Mouse (Mus musculus) neutrophil, adult 5-6 weeks (primary cell): Measurements from ENCODE around the gene Noxred1. TPM values are rescaled to one million over a fixed set of nuclear protein-coding genes. Genes with fewer than 3 reads are reported as not detected.
"Not testable (repeated sequence)": the region's sequence is repeated elsewhere in the genome, so short reads cannot be mapped to it uniquely, and the experiment has no call there.

Source experiments
- ATAC-seq: fragments of 151-379, 151-347 bp; 2 replicates; pipeline ENCODE4 v1.8.0; 2017; ENCODE audit warnings: mild to moderate bottlenecking, moderate TSS enrichment; ENCODE audit not compliant: insufficient number of reproducible peaks, poor library complexity, low FRiP score, severe bottlenecking; ENCODE audit errors: extremely low read depth
- total RNA-seq: library from RNA; stranded (forward); fragments of 200-1000 nt; gene quantifications from 2 replicates; pipeline ENCODE4 v1.2.3, GENCODE M21; 2017

Noxred1 gene
- 16.8 and 20.3 TPM in 2 replicates for total RNA-seq

DNA sequence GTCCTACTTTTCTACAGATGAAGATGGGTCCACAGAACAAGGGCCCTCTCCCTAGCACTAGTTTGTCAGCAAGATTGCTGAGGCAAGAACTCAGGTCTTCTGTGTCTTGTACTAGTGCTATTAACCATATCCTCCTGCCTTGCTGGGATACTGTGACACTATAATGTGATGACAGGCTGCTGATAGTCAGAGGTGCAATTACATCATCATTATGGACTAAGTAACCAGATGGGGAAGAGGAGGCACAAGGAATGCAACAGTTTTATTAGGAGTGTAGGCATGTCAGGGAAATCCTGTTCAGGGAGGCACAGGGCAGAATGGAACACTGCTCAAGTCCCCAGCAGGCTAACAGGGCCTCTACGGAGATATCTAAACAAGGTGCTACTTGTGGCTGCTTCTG lies at the start of gene Noxred1:
Noxred1 (minus strand) TSS at position 101 of the 400 bp plus-strand sequence.
- ATAC-seq, result no peak

DNA sequence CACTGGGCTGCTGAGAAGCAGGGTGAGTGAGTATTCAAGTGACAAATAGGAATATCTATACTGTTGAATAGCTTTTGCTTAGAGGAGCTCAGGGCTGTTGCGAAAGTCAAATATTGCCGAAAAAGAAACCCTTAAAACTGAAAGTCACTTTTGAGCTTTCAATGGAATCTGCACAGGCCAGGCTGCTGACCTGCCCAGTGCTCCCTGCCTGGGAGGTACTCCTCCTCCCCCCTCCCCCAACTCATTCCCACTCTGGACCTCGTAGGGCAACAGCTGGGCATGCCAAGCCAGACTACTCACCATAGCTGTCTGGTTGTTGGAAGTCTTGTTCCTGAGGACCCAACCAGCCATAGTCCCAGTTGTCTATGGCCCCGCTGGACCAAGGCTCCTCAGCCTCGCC lies 46.2 kb upstream of the Noxred1 start:
- no peak for ATAC-seq

DNA sequence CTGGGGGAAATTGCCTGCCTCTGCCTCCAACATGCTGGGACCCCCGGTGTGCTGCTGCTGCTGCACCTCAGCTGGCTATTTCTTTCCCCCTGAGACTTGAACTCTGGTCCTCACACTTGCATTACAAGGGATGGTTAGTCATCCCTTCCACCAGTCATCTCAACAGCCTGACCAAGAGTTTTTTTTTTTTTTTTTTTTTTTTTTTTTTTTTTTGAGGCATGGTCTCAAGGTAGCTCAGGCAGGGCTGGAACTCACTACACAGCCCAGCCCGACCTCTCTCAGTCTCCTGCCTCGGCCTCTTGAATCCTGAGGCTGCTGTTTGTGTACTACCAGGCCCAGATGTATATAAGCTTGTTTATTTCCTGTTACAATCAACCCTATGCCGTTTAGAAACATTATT lies 45.7 kb upstream of the Noxred1 start:
- no peak for ATAC-seq

DNA sequence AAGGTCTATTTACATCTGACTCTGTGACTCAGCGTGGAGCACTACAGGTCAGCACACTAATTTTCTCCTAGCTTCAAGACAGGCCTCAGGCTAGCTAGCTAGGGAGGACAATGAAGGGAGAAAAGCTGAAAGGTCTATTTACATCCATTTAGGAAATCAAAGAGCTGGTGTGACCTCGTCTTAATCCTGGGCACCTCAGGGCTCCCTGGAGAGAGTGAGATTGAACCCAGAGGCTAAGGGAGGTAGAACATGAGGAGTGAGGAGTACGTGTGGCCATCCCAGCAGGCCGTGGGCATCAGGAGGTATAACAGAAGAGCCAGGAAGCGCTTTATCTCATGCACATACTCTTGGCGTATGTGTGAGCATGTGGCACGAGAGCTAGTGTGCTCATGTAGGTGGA lies 45.2 kb upstream of the Noxred1 start:
- ATAC-seq, result no peak

DNA sequence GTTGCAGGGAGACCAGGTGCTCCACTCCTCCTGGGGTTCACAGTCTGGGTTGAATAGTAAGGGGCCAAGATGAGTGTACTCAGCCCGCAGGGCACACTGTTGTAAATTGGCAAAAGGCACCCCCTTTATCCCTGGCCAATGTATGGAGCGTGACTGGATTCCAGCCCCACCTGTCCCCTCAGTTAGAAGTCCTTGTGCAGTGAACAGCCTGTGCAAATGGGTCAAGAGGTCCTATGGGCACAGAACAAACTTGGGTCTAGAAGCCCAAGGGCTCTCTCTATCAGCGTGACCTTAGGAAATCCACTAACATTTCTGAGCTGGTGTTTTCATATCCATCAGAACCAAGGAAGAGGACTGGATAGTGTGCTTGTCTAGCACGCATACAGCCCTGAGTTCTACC lies 44.2 kb upstream of the Noxred1 start:
- no peak for ATAC-seq

DNA sequence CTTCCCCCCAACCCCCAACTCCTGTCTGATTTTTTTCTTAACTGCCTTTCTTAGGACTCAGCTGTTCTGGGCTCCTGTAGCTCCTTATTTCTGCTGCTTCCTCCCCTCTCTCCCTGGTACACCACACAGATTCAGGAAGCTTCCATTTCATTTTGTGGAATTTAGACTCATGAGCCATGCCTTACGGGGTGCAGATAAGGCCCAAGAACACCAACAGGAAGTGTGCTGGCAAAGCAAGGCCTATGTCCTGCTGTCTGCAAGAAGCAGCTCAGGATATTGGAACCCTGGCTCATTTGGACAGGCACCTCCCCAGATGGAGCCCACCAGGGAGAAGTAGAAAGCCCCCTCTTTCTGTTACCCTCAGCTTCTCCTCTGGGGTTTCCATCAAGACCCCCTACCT lies 43.2 kb upstream of the Noxred1 start:
- no peak for ATAC-seq

DNA sequence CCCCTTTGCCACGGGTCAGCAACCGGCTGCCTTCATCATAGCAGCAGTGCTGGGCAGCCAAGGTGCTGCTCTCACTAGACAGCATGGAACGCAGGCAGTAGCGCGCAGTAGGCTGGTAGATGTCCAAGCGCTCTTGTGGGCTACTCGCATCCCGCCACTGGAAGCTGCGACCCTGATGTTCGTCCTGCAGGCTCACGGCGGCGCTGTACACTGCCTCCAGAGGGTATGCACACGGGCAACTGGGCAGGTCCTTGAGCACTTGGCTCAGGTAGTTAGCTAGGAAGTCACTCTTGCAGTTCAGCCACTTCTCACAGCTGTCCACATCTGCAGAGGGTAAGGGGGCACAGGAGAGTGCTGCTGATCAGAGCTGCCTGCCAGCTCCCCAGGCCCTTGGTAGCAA lies 41.3 kb upstream of the Noxred1 start:
- no peak for ATAC-seq

DNA sequence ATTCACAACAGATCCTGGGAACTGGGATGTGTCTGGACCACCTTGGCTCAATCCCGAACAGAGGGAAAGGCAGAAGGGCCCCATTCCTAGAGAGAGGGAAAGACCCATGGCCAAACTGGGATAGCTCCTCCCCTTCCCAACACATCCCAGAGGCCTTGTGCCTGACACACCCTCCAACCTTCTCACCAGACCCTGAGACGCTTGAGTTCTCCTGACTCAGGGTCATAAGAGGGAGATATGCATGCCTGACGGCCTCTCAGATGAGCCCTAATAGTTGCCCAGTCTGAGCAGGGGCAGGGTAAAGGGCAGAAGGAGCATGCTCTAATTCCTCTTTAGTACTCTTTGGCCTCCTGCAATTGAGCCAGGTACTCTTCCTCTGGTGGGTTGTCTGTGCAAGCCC lies 40.8 kb upstream of the Noxred1 start:
- ATAC-seq, result no peak

DNA sequence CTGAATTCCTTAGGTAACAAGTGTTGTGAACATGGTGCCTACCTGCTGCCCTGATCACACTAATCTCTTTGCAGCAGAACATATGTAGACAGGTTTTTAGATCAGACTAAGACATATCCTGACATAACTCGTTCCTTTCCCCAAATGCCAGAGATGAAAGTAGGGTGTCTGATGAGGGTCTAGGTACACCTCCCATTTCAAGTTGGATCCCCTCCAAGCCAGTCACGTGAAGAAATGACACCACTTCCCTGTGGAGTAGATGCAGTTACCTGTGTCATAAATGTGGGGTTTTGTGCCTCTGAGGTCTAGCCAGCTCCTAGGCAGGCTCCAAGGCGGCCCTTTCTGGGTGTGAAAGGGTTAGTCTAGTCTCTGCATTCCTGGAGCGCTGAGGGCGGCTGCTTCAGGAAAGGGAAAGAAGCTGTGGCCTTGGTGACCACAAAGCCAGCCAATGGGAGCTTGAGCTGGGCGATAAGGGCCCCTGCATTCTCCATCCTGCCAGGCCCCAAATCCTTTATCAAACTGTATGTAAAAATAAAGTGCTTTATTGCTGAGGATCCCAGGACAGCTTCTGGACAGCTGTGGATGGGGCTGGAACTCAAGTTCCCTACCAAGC lies 39.7 kb upstream of the Noxred1 start:
- no peak for ATAC-seq

DNA sequence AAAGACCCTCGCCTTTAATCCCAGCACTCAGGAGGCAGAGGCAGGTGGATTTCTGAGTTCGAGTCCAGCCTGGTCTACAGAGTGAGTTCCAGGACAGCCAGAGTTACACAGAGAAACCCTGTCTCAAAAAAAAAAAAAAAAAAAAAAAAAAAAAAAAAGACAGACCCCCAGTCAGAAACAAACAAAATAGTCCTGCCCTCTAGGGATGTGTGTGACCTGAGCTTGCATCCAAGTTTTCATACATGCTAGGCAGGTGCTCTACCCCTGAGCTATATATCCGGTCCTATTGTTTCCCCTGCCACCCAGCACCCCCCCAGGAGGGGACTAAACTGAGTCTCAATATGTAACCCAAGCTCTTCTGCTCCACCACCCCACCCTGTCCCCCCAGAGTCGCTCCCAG lies 38.7 kb upstream of the Noxred1 start:
- not testable (repeated sequence) for ATAC-seq

DNA sequence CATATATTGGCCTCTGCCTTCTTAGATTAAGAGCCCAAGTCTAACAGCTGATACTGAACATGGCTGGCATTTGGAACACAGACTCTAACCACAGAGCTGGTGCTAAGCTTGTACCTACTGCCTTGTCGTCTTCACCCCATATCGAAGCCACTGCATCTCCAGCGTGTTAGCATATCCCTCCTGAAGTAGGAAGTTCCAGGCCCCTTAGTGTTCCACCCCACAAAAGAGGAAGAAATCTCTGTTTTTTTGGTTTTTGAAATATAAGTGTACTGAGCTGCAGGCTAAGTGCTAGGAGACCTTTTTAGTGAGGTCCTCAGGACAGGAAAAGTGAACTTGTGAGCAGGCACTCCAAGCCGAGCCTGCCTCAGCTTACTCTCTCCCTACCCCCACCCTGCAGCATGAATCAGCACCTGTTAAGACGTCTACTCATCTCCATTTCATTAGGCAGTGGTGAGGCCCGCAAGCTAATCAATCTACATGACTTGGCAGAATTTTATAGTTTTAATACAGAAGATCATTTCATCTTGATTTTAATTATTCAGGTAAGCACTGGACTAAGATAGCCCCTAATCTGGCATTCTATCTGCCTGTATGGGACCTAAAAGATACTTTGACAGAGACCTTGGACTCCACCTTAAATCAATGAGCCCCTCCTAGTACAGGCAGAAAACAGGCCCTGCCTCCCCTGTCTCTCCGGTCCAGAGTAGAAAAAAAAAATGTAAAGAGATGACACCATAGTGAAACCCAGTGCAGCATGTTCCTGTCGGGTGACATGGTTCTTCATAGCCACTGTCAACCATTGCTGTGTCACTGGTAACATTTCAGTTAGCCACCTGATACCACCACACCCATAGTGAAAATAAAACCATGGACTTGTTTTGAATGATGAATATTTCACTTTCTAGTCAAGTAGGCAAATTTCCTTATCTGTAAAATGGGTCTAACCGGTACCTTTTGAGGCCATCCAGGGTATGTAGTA lies 36.6 kb upstream of the Noxred1 start:
- ATAC-seq, result no peak

DNA sequence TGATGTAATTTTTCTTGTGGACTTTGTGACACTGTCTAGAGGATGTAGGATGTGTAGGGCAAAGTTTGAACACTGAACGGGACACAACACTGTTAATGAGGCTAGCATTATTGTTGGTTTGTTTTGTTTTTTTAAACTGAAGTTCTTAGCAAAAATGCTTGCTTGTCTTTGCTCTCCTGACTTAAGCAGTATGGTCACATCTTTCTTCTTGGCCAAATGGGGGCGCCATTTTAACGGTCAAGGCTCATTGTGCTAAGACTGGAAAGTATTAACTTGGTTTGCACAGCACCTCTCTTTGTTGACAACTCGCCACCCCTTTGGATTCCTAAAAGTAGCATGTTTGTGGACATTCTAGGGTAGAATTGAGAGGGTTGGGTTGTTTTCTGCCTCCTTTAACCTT lies 29.1 kb upstream of the Noxred1 start:
- ATAC-seq, result no peak

DNA sequence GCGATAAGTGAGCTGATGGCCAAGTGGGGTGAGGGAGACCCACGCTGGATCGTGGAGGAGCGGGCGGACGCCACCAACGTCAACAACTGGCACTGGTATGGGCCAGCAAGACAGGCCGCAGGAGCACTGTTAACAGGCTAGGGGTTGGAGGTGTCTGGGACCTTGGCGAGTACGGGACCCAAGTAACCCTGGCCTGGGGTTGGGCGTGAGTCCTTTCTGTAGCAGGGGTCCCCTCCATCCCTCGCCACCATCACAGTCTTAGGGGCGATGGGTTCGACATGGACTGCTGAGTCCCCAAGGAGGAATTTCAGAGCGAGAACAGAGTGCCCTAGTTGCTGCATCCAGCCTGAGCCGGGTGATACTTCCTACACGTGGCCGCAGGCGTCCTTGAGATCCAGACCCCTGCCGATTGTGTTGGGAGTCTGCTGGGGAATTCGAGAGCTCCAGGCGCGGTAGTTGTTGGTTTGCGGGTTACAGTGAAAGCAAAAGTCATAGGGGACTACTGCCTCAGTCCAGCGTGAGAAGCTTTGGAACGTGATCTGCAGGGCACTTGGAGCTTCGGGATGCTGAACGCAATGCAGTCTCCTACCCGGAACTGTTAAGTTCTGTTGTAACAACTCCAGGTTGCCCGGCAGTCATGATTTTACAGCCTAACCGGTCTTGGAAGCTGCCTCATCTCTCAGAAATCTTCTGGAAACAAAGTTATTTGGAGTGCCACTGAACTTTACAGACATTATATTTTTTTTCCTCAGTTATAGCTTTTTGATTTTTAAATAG lies 28.5 kb upstream of the Noxred1 start:
- no peak for ATAC-seq

DNA sequence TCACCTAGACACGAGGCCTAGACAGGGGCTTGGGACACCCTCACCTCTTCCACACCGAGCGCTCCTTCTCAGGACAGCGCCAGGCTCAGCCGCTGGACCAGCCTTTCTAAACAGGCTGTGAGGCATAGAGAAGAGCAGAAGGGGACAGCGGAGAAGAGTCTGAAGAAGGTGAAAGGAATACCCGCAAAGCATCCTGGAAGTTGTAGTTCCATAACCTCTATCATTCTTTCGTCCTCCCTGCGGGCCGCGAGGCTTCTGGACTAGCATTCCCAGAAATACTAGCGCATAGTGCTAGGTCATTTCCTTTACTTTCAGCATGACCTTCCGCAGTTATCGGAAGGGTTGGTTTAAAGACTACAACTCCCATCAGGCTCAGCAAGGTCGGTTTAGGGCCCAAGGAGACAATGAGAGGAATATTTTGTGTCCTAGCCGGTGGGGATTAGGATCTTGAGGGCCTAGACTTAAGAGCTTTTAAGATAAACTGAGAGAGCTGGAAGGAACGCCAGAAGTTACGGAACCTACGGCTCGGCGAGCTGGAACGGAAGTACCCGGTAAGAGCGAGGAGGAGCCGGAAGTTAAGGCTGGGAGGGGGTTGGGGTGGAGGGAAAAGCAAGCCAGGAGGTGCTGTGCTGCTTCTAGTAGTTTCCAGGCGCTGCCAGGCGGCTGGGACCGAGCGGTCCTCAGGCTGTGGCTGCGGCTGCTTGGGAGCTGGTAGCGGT lies 27.7 kb upstream of the Noxred1 start, which contains the start of the genes Vipas39 and Ahsa1:
Vipas39 (minus strand) TSS at position 149 of the 719 bp plus-strand sequence.
Ahsa1 (plus strand) TSS at position 372 of the 719 bp plus-strand sequence.
- ATAC-seq, result peak; percentile 96

DNA sequence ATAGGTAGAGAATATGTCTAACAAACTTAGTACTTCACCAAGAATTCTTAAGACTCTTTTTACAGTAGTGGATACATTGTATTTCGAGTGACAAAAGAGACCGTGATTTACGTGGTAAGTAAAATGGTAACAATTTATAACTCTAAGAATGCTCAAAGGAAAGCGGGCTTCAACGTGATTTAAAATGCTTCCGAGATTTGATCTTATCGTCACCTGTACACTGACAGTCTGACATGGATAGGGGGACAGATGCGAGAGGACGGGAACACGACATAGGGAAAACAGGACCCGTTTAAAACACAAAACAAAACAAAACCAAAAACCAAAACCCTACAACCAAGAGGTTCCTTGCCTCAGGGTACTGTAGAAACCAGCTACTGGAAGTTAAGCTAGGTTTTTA lies 26.9 kb upstream of the Noxred1 start:
- no peak for ATAC-seq

DNA sequence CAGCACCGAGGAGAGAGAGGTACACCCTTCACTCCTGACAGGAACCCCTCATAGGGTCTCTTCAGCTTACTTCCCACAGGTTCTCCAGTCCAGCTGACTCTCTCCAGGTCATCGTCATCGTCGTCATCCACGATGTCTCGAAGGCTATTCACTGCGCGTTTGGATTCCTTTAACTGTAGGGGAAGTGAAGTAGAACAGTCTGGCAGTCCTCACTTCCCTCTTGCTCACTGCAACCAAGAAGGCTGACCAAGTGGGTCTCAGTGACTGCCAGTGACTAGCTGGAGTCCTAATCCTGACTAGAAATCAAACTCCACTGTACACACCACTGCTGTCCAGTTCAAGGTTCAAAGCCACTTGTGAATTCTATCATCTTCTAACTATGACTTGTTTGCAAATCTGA lies 22.0 kb upstream of the Noxred1 start:
- no peak for ATAC-seq

DNA sequence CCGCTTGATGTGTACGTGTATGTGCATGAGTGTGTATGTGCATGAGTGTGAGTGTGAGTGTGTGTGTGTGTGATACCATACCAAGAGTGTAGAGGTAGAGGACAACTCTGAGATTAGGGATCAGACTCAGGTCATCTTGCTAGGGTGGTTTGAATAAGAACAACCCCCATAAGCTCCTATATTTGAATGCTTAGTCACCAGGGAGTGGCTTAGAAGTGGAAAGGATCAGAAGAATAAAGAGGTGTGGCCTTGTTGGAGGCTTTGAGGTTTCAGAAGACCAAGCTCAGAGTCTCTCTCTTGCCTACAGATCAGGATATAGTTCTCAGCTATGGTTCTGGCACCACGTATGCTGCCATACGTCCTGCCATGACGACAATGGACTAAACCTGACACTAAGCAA lies 18.1 kb upstream of the Noxred1 start:
- no peak for ATAC-seq

DNA sequence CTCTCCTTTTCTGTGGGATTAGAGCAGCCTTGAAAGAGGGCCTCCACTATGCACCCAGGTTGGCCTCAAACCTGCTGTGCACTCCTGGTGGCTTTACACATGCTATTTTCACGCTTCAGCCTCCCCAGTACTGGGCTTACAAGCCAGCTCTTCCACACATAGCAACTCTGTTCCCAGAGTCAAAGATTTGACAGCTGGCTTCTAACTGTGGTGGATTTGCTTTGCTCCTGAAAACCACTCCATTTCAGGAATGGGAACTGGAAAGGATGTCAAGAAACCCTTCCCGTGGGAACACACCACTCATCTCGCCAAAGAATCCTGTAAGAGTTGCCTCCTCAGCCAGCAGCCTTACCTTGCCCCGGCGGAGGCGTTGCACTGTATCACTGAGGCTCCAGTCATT lies 15.3 kb upstream of the Noxred1 start:
- ATAC-seq, result no peak

DNA sequence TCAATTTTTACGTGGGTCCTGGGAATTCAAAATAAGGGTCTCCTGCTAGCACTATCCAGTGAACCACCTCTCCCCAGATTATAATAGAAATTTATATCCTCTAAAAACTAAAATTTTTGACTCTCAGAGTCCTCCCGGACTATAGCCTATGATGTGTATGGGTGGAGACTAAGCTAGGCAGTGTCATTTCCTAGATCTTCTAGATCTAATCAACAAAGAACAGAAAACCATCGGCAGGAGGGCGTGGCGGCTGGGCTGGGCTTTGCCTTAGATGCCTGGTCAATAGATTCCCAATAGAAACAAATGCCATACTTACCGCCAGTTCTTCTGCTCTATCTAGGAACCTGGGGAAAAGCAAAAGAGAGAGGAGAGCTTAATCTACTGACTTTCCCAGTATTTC lies 11.6 kb upstream of the Noxred1 start:
- ATAC-seq, result no peak
